Mouse (Mus musculus) forebrain, embryonic 15.5 days (tissue): Measurements from ENCODE around the gene Serpine3. TPM values are rescaled to one million over a fixed set of nuclear protein-coding genes. Genes with fewer than 3 reads are reported as not detected.
"Not testable (repeated sequence)": the region's sequence is repeated elsewhere in the genome, so short reads cannot be mapped to it uniquely, and the experiment has no call there.

Experiments used
- ATAC-seq: fragments of 200-750 bp; cut with Nextera tagmentation; replicated peaks from 2 replicates; pipeline ENCODE4 v1.8.0; 2017; ENCODE audit warnings: mild to moderate bottlenecking, moderate TSS enrichment, moderate library complexity
- H3K27ac ChIP-seq: fragments of 300-500 bp; sonication (generic); replicated peaks from 2 replicates; pipeline ENCODE4 v1.5.1; 2015; ENCODE audit warnings: mild to moderate bottlenecking, inconsistent platforms
- H3K27me3 ChIP-seq: fragments of 300-500 bp; sonication (generic); 2 replicates; pipeline ENCODE4 v1.6.1; 2015; ENCODE audit warnings: inconsistent platforms
- H3K36me3 ChIP-seq: fragments of 300-500 bp; sonication (generic); 2 replicates; pipeline ENCODE4 v1.6.1; 2015; ENCODE audit warnings: mild to moderate bottlenecking, inconsistent platforms
- H3K4me1 ChIP-seq: fragments of 300-500 bp; sonication (generic); 2 replicates; pipeline ENCODE4 v1.6.1; 2015; ENCODE audit warnings: inconsistent platforms
- H3K4me2 ChIP-seq: fragments of 300-500 bp; sonication (generic); replicated peaks from 2 replicates; pipeline ENCODE4 v1.6.1; 2015; ENCODE audit warnings: mild to moderate bottlenecking, inconsistent platforms
- H3K4me3 ChIP-seq: fragments of 300-500 bp; sonication (generic); 2 replicates; pipeline ENCODE4 v1.5.1; 2015; ENCODE audit warnings: mild to moderate bottlenecking, inconsistent platforms
- H3K9ac ChIP-seq: fragments of 300-500 bp; sonication (generic); replicated peaks from 2 replicates; pipeline ENCODE4 v1.6.1; 2015; ENCODE audit warnings: mild to moderate bottlenecking, inconsistent platforms
- H3K9me3 ChIP-seq: fragments of 300-500 bp; sonication (generic); 2 replicates; pipeline ENCODE4 v1.6.1; 2016; ENCODE audit warnings: inconsistent platforms
- WGBS: fragments of 180-500 bp; shearing (Covaris S2); methylation state at CpG from one replicate; pipeline ENCODE4 v1.1.7; 2015; ENCODE audit warnings: mixed read lengths; 5-methylcytosine and 5-hydroxymethylcytosine counted together
- polyA plus RNA-seq: library from polyadenylated mRNA; unstranded; fragments of >200 nt; fragmentation: Nextera tagmentation; extraction: Ambion mirVana; gene quantifications from 2 replicates; pipeline ENCODE4 v1.2.1, GENCODE M21; 2015

Serpine3 gene
- polyA plus RNA-seq, result not detected in 2 replicates

DNA sequence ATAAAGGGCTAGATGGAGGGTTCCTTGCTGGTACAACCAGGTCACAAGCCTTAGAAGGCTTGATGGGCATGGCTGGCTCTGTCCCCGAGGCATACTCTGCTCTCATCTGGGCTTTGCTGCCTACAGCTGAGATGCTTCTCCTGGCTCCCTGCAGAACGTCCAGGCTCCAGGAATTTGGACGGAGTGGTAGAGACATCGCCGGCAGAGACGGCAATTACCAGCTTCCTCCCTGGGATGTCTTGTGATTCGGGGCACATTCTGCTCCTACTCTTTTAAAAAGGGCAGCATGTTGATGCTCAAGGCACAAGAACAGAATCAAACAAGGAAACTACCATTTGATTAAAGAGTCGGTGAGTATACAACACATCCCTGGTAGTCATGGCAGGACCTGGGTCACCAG is at the start of gene Serpine3:
Gene Serpine3, plus strand, starts transcription at position 301 of the 400 bp plus-strand sequence.
- H3K36me3 ChIP-seq, result no peaks in the 10 kb centered on the region
- ATAC-seq, result no peak
- no peaks in the 10 kb centered on the region for H3K27me3 ChIP-seq
- H3K9ac ChIP-seq, result no peak within 1 kb of the TSS
- WGBS, result 85% methylated on average over 8 of the region's 8 CpGs
- H3K4me3 ChIP-seq, result no peak within 1 kb of the TSS
- H3K9me3 ChIP-seq, result no peaks in the 10 kb centered on the region
- H3K4me2 ChIP-seq, result no peak within 1 kb of the TSS
- H3K4me1 ChIP-seq, result no peaks in the 10 kb centered on the region
- no peak within 1 kb of the TSS for H3K27ac ChIP-seq

DNA sequence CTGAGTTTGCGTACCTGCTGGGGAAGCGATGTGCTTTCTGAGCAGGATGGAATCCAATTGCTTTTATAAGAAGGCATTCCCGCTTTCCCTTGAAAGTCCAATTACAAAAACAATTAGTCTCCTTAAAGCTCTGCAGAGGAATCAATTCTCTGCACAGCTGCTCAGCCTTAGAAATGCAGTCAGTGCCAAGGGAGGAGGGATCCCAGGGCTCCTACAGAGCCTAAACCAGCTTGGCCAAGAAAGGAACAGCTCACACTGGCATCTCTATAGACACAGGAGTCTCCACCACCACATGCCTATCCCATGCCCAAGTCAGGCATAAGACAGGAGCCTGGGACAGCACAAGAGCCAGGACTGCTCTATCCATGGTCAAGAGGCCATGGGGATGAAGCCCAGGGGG is 41.1 kb upstream of the Serpine3 start:
- 20% methylated on average over 3 of the region's 3 CpGs for WGBS

DNA sequence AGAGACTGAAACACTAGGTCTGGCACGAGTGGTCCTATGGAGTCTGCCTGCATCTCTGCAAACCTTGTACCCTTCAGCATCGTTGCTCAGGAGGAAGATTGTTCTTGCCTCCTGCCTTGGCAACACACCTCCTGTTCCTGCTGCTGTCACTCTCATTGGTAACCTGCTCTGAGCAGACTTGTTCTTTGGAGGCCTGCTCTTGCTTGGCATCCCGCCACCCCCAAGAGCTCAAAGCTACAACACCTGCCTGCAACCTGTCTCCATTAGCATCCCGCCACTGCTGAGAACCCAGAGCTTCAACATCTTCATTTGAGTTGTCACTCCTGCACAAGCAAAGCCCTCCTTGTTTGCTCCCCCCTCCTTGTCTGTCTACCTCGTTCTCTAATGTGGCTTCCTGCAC is 35.5 kb upstream of the Serpine3 start:
- no peak overlapping the region for H3K4me3 ChIP-seq
- no peak for ATAC-seq
- H3K4me1 ChIP-seq, result no peaks in the 10 kb centered on the region
- no peak overlapping the region for H3K27ac ChIP-seq
- H3K9me3 ChIP-seq, result no peaks in the 10 kb centered on the region
- H3K27me3 ChIP-seq, result no peaks in the 10 kb centered on the region
- H3K36me3 ChIP-seq, result no peaks in the 10 kb centered on the region
- no peak overlapping the region for H3K9ac ChIP-seq
- 90% methylated on average over 5 of the region's 5 CpGs for WGBS
- no peak overlapping the region for H3K4me2 ChIP-seq

More for the DNA sequence above, 41.1 kb upstream of the Serpine3 start:
- Histone ChIP-seq H3K4me2 (no peak overlapping the region), H3K9ac (no peak overlapping the region), H3K36me3 (no peaks in the 10 kb centered on the region), H3K4me3 (no peak overlapping the region), H3K27me3 (no peaks in the 10 kb centered on the region), H3K9me3 (no peaks in the 10 kb centered on the region), H3K4me1 (peaks cover 10% of the 10 kb centered on the region), H3K27ac (peak overlapping the region; percentile 54; the same call in 1 of the 2 replicates)
- ATAC-seq, result peak; percentile 68

DNA sequence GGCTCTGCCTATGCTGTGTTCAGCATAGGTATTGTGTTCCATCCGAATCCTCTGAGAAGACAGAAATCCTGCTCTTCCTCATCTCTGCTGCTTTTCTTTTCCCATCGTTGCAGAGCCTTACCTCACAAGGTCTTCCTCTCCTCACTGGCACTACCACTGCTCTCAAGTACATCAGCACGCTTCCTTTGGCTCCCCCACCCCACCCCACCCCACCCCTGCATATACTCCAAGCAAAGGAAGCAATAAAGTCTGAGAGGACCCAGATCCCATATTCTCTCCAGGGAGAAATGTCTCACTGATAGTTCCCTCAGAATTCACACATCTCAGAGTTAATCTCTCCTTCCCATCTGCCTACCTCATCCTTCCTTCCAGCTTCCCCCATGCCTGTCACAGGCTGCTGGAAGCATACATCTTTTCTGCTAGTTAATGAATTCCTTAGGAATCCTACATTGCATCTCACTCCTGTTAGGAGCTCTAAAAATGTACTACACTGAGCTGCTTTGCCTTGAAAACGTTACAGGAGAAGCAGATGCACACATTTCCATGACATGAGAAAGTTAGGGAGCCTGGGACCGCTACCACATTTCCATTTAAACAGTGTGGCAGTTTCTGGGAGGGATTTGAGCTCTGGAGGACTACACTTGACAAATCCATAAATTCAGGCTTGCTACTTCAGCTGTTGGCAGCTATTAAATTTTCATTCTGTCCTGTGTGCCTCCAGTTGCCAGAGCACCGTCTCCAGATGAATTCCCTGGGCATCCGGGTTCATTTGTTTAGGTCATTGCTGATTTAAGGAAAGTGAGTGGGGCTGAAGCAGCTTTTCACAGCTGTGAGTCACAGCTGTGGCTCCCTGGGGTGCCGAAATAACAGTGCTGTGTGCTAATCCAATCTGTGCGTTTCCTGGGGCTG is 25.8 kb upstream of the Serpine3 start:
- Histone ChIP-seq H3K27me3 (no peaks in the 10 kb centered on the region), H3K4me1 (peaks cover 12% of the 10 kb centered on the region), H3K4me2 (peak overlapping the region; percentile 8), H3K36me3 (no peaks in the 10 kb centered on the region), H3K9ac (no peak overlapping the region), H3K9me3 (no peaks in the 10 kb centered on the region), H3K4me3 (no peak overlapping the region), H3K27ac (peak overlapping the region; percentile 78)
- ATAC-seq, result peak; percentile 82
- 25% methylated on average over 9 of the region's 9 CpGs for WGBS

DNA sequence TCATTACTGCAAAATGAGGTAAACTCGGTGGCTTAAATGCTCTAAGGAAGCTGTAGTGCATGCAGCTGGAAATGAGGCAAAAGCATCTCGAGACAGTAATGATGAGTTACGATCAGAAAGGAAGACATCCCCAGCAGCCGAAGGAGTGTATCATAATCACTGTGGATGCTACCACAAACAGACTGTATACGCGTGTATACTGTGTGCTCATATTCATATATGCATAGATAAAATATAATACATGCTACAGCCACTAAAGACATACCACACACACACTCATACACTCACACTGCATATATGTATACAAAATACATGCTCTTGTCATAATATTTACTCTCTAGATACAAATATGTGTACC is 25.1 kb upstream of the Serpine3 start:
- Histone ChIP-seq H3K36me3 (no peaks in the 10 kb centered on the region), H3K9ac (no peak overlapping the region), H3K4me2 (peak overlapping the region; percentile 8), H3K9me3 (no peaks in the 10 kb centered on the region), H3K27me3 (no peaks in the 10 kb centered on the region), H3K4me3 (no peak overlapping the region), H3K4me1 (peaks cover 12% of the 10 kb centered on the region), H3K27ac (peak overlapping the region; percentile 78)
- peak; percentile 44 for ATAC-seq
- 43% methylated on average over 6 of the region's 6 CpGs for WGBS

DNA sequence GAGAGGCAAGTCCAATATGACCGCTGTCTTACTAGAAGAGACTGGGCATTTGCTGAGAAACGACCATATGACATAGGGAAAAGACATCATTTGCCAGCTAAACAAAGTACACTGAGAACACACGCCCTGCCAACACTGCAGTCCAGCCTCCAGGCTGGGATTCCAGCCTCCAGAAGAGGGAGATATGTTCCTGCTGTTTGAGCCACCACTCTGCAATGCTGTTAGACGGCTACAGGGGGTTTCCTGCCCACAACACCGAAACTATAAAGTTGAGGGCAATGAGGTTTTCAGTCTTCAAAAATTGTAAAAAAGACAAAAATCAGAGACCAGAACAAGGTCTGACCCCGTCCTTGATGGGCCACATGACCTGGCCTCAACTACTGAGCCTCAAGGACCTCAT is 24.4 kb upstream of the Serpine3 start:
- Histone ChIP-seq H3K27me3 (no peaks in the 10 kb centered on the region), H3K9ac (no peak overlapping the region), H3K36me3 (no peaks in the 10 kb centered on the region), H3K27ac (peak overlapping the region; percentile 47; the same call in 1 of the 2 replicates), H3K9me3 (no peaks in the 10 kb centered on the region), H3K4me3 (no peak overlapping the region), H3K4me2 (no peak overlapping the region), H3K4me1 (peaks cover 12% of the 10 kb centered on the region)
- no peak for ATAC-seq
- 79% methylated on average over 6 of the region's 6 CpGs for WGBS

DNA sequence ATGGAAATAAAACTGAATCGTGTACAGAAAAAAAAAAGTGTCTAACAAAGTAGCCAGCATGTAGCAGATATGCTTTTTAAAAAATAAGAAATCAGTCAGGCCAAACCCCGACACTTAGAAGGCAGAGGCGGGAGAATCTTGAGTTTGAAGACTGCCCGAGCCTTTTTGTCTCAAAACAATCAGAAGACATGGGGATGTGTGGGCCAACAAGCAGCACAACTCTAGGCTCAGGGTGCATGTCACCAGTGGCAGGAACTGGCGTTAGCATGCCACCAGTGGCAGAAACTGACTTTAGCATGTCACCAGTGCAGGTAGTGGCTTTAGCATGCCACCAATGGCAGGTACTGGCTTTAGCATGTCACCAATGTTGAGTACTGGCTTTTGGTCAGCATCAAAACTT is 23.9 kb upstream of the Serpine3 start:
- 87% methylated on average over 5 of the region's 5 CpGs for WGBS
- Histone ChIP-seq H3K36me3 (no peaks in the 10 kb centered on the region), H3K4me2 (no peak overlapping the region), H3K27me3 (no peaks in the 10 kb centered on the region), H3K4me3 (no peak overlapping the region), H3K9ac (no peak overlapping the region), H3K27ac (no peak overlapping the region), H3K4me1 (peaks cover 12% of the 10 kb centered on the region), H3K9me3 (no peaks in the 10 kb centered on the region)
- ATAC-seq, result no peak

DNA sequence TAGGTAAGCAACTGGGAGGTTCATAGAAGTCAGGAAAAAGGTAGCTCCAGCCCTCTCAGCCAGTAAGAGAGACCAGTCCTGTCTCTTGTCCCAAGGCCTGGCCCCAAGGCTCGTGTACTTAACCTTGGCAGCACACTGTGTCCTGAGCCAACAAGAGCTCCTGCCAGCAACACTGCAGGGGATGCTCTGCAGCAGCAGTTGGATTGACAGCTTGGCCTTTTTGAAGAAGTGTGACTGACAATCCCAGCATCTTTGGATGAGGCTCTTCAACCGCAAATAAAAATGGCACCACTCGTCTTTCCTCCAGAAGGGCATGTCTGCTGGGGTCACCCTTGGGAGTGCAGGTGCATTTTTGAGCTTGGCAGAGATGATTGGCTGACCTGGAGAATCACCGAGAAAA is 23.1 kb upstream of the Serpine3 start:
- Histone ChIP-seq H3K4me1 (peaks cover 12% of the 10 kb centered on the region), H3K4me3 (no peak overlapping the region), H3K9me3 (no peaks in the 10 kb centered on the region), H3K36me3 (no peaks in the 10 kb centered on the region), H3K9ac (no peak overlapping the region), H3K27me3 (no peaks in the 10 kb centered on the region), H3K27ac (no peak overlapping the region), H3K4me2 (no peak overlapping the region)
- WGBS, result 60% methylated on average over 4 of the region's 4 CpGs
- no peak for ATAC-seq

DNA sequence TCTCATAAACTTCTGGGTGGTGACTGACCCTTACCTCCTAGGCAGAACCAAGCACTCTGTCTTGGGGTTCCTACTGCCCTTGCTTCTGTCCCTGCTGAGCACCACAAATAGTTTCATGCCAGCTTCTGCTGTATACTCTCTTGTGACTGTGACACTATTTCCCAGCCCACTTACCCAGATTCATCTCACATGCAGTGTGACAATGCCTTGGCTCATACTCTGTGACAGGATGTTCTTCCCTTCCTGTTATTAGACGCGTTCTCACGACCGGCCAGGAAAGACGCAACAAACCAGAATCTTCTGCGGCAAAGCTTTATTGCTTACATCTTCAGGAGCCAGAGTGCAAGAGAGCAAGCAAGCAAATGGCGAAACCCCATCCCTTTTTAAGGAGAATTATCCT is 21.1 kb upstream of the Serpine3 start:
- ATAC-seq, H3K36me3 ChIP-seq, H3K27ac ChIP-seq, H3K9ac ChIP-seq, H3K9me3 ChIP-seq, H3K4me3 ChIP-seq, H3K27me3 ChIP-seq, H3K4me2 ChIP-seq: not testable (repeated sequence)
- WGBS, result 84% methylated on average over 6 of the region's 7 CpGs
- peaks cover 10% of the 10 kb centered on the region for H3K4me1 ChIP-seq

DNA sequence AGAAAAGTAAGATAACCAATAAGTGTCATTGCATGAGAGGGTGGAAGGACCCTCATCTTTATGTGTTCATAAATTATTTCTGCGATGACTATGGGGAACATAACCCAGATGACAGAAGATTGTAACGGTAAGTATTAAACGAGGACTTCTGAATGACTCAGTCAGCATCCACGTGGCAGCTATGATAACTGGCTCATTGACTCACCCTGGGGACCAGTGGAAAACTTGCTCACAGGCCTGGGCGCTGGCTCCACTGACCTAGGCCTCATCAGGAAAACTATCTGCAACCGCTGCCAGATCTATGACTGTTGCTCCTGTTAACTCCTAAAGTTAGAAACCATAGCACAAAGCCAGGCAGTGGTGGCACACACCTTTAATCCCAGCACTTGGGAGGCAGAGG is 15.1 kb upstream of the Serpine3 start:
- H3K27me3 ChIP-seq, result no peaks in the 10 kb centered on the region
- H3K27ac ChIP-seq, result no peak overlapping the region
- WGBS, result 90% methylated on average over 6 of the region's 6 CpGs
- ATAC-seq, result no peak
- no peak overlapping the region for H3K4me3 ChIP-seq
- H3K36me3 ChIP-seq, result no peaks in the 10 kb centered on the region
- no peaks in the 10 kb centered on the region for H3K4me1 ChIP-seq
- H3K4me2 ChIP-seq, result no peak overlapping the region
- no peak overlapping the region for H3K9ac ChIP-seq
- H3K9me3 ChIP-seq, result no peaks in the 10 kb centered on the region

DNA sequence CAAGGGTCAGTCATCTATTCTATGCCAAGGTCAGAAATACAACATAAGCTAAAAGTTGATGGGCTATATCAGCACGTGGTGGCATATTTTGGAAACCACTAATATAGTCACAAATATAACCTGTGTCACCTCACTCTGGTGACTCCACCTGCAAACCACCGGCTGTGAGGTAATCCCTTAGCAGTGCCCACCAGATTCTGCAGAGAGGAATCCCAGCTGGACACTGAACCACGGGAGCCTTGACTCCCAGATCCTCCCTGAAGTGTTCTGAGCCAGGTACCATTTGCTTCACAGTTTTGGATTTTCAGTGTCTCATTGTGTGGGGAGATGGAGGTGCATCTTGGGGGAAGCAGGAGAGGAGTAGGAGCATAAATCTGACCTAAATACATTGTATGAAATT is 13.1 kb upstream of the Serpine3 start:
- H3K4me3 ChIP-seq, result no peak overlapping the region
- no peaks in the 10 kb centered on the region for H3K4me1 ChIP-seq
- no peak overlapping the region for H3K27ac ChIP-seq
- no peak for ATAC-seq
- H3K9me3 ChIP-seq, result no peaks in the 10 kb centered on the region
- no peaks in the 10 kb centered on the region for H3K27me3 ChIP-seq
- no peaks in the 10 kb centered on the region for H3K36me3 ChIP-seq
- 67% methylated on average over 3 of the region's 3 CpGs for WGBS
- H3K9ac ChIP-seq, result no peak overlapping the region
- no peak overlapping the region for H3K4me2 ChIP-seq

DNA sequence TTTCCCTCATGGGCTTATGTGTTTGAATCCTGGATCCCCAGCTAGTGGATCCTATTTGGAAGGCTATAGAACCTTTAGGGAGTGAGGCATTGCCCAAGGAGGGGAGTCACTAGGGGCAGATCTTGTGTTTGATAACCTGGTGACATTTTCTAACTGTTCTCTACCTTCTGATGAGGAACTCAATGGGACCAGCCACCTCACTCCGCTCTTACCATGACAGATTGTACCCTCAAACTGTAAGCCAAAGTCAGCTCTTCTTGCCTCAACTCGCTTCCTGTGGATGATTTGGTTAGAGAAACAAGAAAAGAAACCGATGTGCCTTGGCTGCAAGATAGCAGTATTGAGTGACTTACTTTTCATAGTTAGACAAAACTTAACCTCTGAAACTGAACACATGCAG is 11.7 kb upstream of the Serpine3 start:
- no peaks in the 10 kb centered on the region for H3K4me1 ChIP-seq
- no peaks in the 10 kb centered on the region for H3K27me3 ChIP-seq
- no peak overlapping the region for H3K4me3 ChIP-seq
- no peaks in the 10 kb centered on the region for H3K36me3 ChIP-seq
- no peak for ATAC-seq
- H3K4me2 ChIP-seq, result no peak overlapping the region
- no peaks in the 10 kb centered on the region for H3K9me3 ChIP-seq
- H3K9ac ChIP-seq, result no peak overlapping the region
- WGBS, result 91% methylated on average over 3 of the region's 3 CpGs
- no peak overlapping the region for H3K27ac ChIP-seq

DNA sequence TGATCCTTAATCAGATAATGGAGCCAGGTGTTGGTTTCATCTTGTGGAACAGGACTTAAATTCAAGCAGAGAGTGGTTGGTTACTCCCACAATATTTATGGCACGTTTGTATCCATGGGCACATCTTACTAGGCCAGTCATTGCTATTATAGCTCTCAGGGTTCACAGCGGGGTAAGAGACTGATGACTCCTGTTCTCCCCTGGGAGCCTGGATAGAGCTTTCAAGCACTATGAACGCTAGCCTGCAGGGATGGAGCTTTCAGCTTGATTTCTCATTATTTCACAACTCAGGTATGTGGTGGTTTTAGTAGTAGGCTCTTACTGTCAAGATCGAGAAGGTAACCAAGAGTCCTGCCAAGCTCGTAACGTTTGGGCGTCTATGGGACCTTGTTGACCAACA is 7.5 kb upstream of the Serpine3 start:
- Histone ChIP-seq H3K9ac (no peak overlapping the region), H3K36me3 (no peaks in the 10 kb centered on the region), H3K27me3 (no peaks in the 10 kb centered on the region), H3K27ac (no peak overlapping the region), H3K4me3 (no peak overlapping the region), H3K4me1 (no peaks in the 10 kb centered on the region), H3K4me2 (no peak overlapping the region), H3K9me3 (no peaks in the 10 kb centered on the region)
- 85% methylated on average over 7 of the region's 7 CpGs for WGBS
- ATAC-seq, result no peak
